Mouse (Mus musculus) c-Kit-positive CD71-positive TER-119-positive erythroid progenitor cells, embryonic 14.5 days (primary cell): Measurements from ENCODE around the gene Sema4b.
A peak's percentile ranks its signal among the peaks of the same experiment; 100 is the strongest.

Experiments
- DNase-seq: peaks from one replicate; pipeline ENCODE4 v3.0.0-alpha.2; 2013; ENCODE audit warnings: low spot score

The Sema4b gene

GRCm38 (mm10) chr7:80216566-80216965, 29.9 kb downstream of the Sema4b start:
- DNase-seq: no peak

GRCm38 (mm10) chr7:80218666-80219065, 32.0 kb downstream of the Sema4b start:
- DNase-seq: no peak

GRCm38 (mm10) chr7:80220237-80220797, 33.7 kb downstream of the Sema4b start:
- DNase-seq: no peak

- no peak for DNase-seq
Measured at GRCm38 (mm10) chr7:80221179-80221750, 34.6 kb downstream of the Sema4b start.

- no peak for DNase-seq
Measured at GRCm38 (mm10) chr7:80227065-80227464, 40.4 kb downstream of the Sema4b start.

GRCm38 (mm10) chr7:80230196-80230595, 43.6 kb downstream of the Sema4b start:
- DNase-seq: no peak

- no peak for DNase-seq
Measured at GRCm38 (mm10) chr7:80231971-80232488, 45.4 kb downstream of the Sema4b start.

- peak; percentile 98 for DNase-seq
Measured at GRCm38 (mm10) chr7:80232489-80233029, 45.9 kb downstream of the Sema4b start, which contains the start of the genes Cib1 and Gdpgp1. TSS of gene Cib1 (minus strand) at chr7:80232813. TSS of gene Gdpgp1 (plus strand) at chr7:80232865.

GRCm38 (mm10) chr7:80233799-80234198, 47.2 kb downstream of the Sema4b start:
- no peak for DNase-seq

GRCm38 (mm10) chr7:80238542-80238941, 51.9 kb downstream of the Sema4b start:
- DNase-seq: no peak

- DNase-seq: no peak
Measured at GRCm38 (mm10) chr7:80241661-80242060, 55.0 kb downstream of the Sema4b start.

- no peak for DNase-seq
Measured at GRCm38 (mm10) chr7:80244851-80245250, 58.2 kb downstream of the Sema4b start.

- DNase-seq: peak; percentile 96
Measured at GRCm38 (mm10) chr7:80246148-80246721, 59.6 kb downstream of the Sema4b start, which contains the start of gene Ttll13. TSS of gene Ttll13 (plus strand) at chr7:80246376.

GRCm38 (mm10) chr7:80246859-80247258, 60.2 kb downstream of the Sema4b start:
- DNase-seq: no peak

- no peak for DNase-seq
Measured at GRCm38 (mm10) chr7:80252437-80252836, 65.8 kb downstream of the Sema4b start.

GRCm38 (mm10) chr7:80252886-80253285, 66.2 kb downstream of the Sema4b start:
- peak; percentile 37 for DNase-seq

- no peak for DNase-seq
Measured at GRCm38 (mm10) chr7:80255981-80256380, 69.3 kb downstream of the Sema4b start.

GRCm38 (mm10) chr7:80257706-80258105, 71.1 kb downstream of the Sema4b start:
- DNase-seq: no peak

GRCm38 (mm10) chr7:80260625-80261371, 74.2 kb downstream of the Sema4b start, which contains the start of gene Ngrn:
TSS of gene Ngrn (plus strand) at chr7:80261215.
- peak; percentile 82 for DNase-seq

- peak; percentile 38 for DNase-seq
Measured at GRCm38 (mm10) chr7:80261372-80261990, 74.8 kb downstream of the Sema4b start.

- DNase-seq: no peak
Measured at GRCm38 (mm10) chr7:80264606-80265005, 78.0 kb downstream of the Sema4b start.

- no peak for DNase-seq
Measured at GRCm38 (mm10) chr7:80267764-80268163, 81.1 kb downstream of the Sema4b start.
